8 mouse cellular contexts compared by ENCODE assay signal in the genomic region with DNA sequence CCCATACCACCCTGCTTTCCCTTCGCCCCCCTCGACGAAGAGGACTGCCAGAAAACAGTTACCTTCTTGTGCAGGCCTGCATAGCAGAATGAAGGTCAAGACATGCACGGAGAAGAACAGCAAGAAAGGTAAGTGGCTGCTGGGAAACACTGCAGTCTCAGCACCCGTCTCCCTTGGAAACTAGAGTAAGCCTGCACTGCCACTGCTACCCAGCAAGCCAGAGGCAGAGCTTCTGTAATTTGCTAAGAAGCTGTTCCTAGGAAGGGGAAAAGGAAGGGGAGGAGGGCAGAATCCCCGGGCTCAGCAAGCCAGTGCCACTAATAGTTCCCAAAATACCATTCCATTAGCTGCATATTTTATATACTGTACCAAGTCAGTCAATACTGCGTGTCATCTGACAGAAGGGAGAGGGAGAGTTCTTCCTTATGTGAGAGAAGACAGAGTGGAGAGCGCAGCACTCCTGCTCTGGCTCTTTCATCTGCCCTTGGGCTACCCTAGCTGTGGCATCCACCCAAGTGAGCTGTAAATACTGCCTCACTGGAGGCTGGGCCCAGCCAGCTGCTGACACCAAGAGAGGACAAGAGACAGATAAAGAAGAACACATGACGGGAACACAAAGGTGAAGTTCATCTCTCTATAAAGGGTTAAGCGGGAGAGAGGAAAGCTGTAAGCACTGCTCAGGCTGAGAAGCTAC.
A peak's percentile ranks its signal among the peaks of the same experiment; 100 is the strongest.
DNase-seq lines count a peak whose midpoint lies in the region; ATAC-seq and TF ChIP-seq lines count a peak whose summit lies in the region.

No protein-coding gene starts in this region.

- 0 out of 2 replicates have a peak, but pooled peaks have one; percentile 24 for ATAC-seq in hindbrain, embryonic 14.5 days (ENCODE audit: low FRiP score)
- ATAC-seq in hindbrain, embryonic 12.5 days (ENCODE audit: low FRiP score), result no peak

- 71% methylated on average over 10 of the region's 10 CpGs for WGBS in hindbrain, embryonic 14.5 days
- WGBS in hindbrain, embryonic 12.5 days, result 83% methylated on average over 10 of the region's 10 CpGs
- 83% methylated on average over 10 of the region's 10 CpGs for WGBS in limb, embryonic 10.5 days

- H3K36me3 ChIP-seq in hindbrain, embryonic 14.5 days (replicated peaks; ENCODE audit: control insufficient read depth, insufficient read depth), result peaks cover 6% of the 10 kb centered on the region; the same call in 1 of the 2 replicates
- peaks cover 3% of the 10 kb centered on the region; the same call in 1 of the 2 replicates for H3K36me3 ChIP-seq in hindbrain, embryonic 12.5 days
- no peaks in the 10 kb centered on the region for H3K36me3 ChIP-seq in limb, embryonic 10.5 days

- H3K27ac ChIP-seq in hindbrain, embryonic 14.5 days, result peak overlapping the region; percentile 34; the same call in 1 of the 2 replicates
- no peak overlapping the region for H3K27ac ChIP-seq in hindbrain, embryonic 12.5 days
- H3K27ac ChIP-seq in limb, embryonic 10.5 days, result no peak overlapping the region

- H3K27me3 ChIP-seq in hindbrain, embryonic 14.5 days (ENCODE audit: control insufficient read depth, insufficient read depth, low read length), result no peaks in the 10 kb centered on the region
- no peaks in the 10 kb centered on the region for H3K27me3 ChIP-seq in hindbrain, embryonic 12.5 days
- no peaks in the 10 kb centered on the region for H3K27me3 ChIP-seq in limb, embryonic 10.5 days (ENCODE audit: low read depth, poor library complexity, severe bottlenecking)

- TF ChIP-seq CTCF in brain, embryonic 14.5 days (IDR thresholded peaks at IDR 0.05; ENCODE audit: borderline replicate concordance, extremely low read depth, insufficient read depth, insufficient read length), result no peak

- peaks cover 6% of the 10 kb centered on the region for H3K4me1 ChIP-seq in hindbrain, embryonic 14.5 days (replicated peaks; ENCODE audit: control insufficient read depth, insufficient read depth, low read length)
- H3K4me1 ChIP-seq in hindbrain, embryonic 12.5 days, result no peaks in the 10 kb centered on the region
- H3K4me1 ChIP-seq in limb, embryonic 10.5 days, result 0 out of 2 replicates have a peak, but pooled peaks cover 2% of the 10 kb centered on the region

- no peaks in the 10 kb centered on the region for H3K9me3 ChIP-seq in hindbrain, embryonic 14.5 days (ENCODE audit: control insufficient read depth, low read length)
- H3K9me3 ChIP-seq in hindbrain, embryonic 12.5 days (replicated peaks), result no peaks in the 10 kb centered on the region
- no peaks in the 10 kb centered on the region for H3K9me3 ChIP-seq in limb, embryonic 10.5 days (replicated peaks)

- no peak for TF ChIP-seq POLR2A in brain, embryonic 14.5 days (IDR thresholded peaks at IDR 0.05; ENCODE audit: borderline replicate concordance, extremely low read depth, insufficient read depth, insufficient read length, poor library complexity, severe bottlenecking)

- H3K4me2 ChIP-seq in hindbrain, embryonic 14.5 days (replicated peaks), result no peak overlapping the region
- no peak overlapping the region for H3K4me2 ChIP-seq in hindbrain, embryonic 12.5 days (replicated peaks)

- intact Hi-C loops in heart, postnatal 36 days (cut with DNase I), result no loop called here

- H3K4me3 ChIP-seq in hindbrain, embryonic 14.5 days (replicated peaks; ENCODE audit: low read length), result no peak overlapping the region
- no peak overlapping the region for H3K4me3 ChIP-seq in hindbrain, embryonic 12.5 days
- H3K4me3 ChIP-seq in limb, embryonic 10.5 days, result no peak overlapping the region

- no peak overlapping the region for H3K9ac ChIP-seq in hindbrain, embryonic 14.5 days
- H3K9ac ChIP-seq in hindbrain, embryonic 12.5 days, result no peak overlapping the region

- DNase-seq in hindbrain, embryonic 14.5 days (ENCODE audit: low spot score), result no peak
- peak; percentile 19 for DNase-seq in brain, embryonic 14.5 days (ENCODE audit: low read depth)
- peak; percentile 27 for DNase-seq in gastrocnemius, postnatal 10 days
- DNase-seq in heart, postnatal 36 days, result peak; percentile 30 to 46
- no peak for DNase-seq in layer of hippocampus, adult 9-10 months (ENCODE audit: low spot score)
- no peak for DNase-seq in limb, embryonic 10.5 days (ENCODE audit: low spot score)
- DNase-seq in frontal cortex, postnatal 10 days (ENCODE audit: low spot score in 2 of 2), result no peak

Comparison
In these comparisons a context has a peak if more than half of its experiments do, and no peak if none do; other contexts are left out.
1. DNase-seq: peak in brain, embryonic 14.5 days (single experiment), gastrocnemius, postnatal 10 days (single experiment) and heart, postnatal 36 days (2 of 2); none in hindbrain, embryonic 14.5 days (single experiment), layer of hippocampus, adult 9-10 months (single experiment), limb, embryonic 10.5 days (single experiment) and frontal cortex, postnatal 10 days (0 of 2).